Comparison of ENCODE assay signal across 9 mouse cellular contexts in genomic region chr3:95224295-95224694, GRCm38 (mm10). TPM values are rescaled to one million over a fixed set of nuclear protein-coding genes. Genes with fewer than 3 reads are reported as not detected.
DNase-seq lines count a peak whose midpoint lies in the region; ATAC-seq lines count a peak whose summit lies in the region.
"Had no signal": no experiment of that assay in that cellular context is flagged by ENCODE, and none has a peak within 500 bp of the region (broad histone marks: within the 10 kb centered on the region; RNA-seq: fewer than 3 reads in every experiment).

No protein-coding gene starts in this region.

- peaks cover 68% of the 10 kb centered on the region for H3K4me1 ChIP-seq in megakaryocyte, embryonic 14.5 days
- H3K4me1 ChIP-seq in intestine, embryonic 16.5 days (ENCODE audit: control insufficient read depth, insufficient read depth, low read length), result peaks cover 4% of the 10 kb centered on the region; the same call in 1 of the 2 replicates

- 31% methylated on average over 6 of the region's 6 CpGs for WGBS in intestine, embryonic 16.5 days

- H3K9ac ChIP-seq in intestine, embryonic 16.5 days (ENCODE audit: low read depth, low read length), result 0 out of 2 replicates have a peak overlapping the region, but pooled peaks have one; percentile 19

- ATAC-seq in megakaryocyte, adult 5-6 weeks (ENCODE audit: poor library complexity, severe bottlenecking), result no peak
- no peak for ATAC-seq in intestine, embryonic 16.5 days

- peak; percentile 46 for DNase-seq in adrenal gland, postnatal 14 days
- no peak for DNase-seq in adrenal gland, adult 18-20 months (ENCODE audit: low spot score in 2 of 2)
- DNase-seq in retina, postnatal 1 day, result peak; percentile 64
- no peak for DNase-seq in left cerebral cortex, adult 11 months (ENCODE audit: low spot score)
- no peak for DNase-seq in spleen, adult 18-20 months

- no peak overlapping the region for H3K4me2 ChIP-seq in intestine, embryonic 16.5 days (ENCODE audit: low read depth, low read length)

- no peaks in the 10 kb centered on the region for H3K9me3 ChIP-seq in megakaryocyte, embryonic 14.5 days
- H3K9me3 ChIP-seq in intestine, embryonic 16.5 days (ENCODE audit: control insufficient read depth, low read length), result no peaks in the 10 kb centered on the region

- H3K27ac ChIP-seq in intestine, embryonic 16.5 days (ENCODE audit: low read length), result no peak overlapping the region

- peaks cover 69% of the 10 kb centered on the region for H3K36me3 ChIP-seq in megakaryocyte, embryonic 14.5 days (replicated peaks; ENCODE audit: low read length)
- H3K36me3 ChIP-seq in intestine, embryonic 16.5 days (ENCODE audit: control insufficient read depth, insufficient read depth, low read length), result peaks cover 8% of the 10 kb centered on the region; the same call in 1 of the 2 replicates

- peak overlapping the region; percentile 62 for H3K4me3 ChIP-seq in megakaryocyte, embryonic 14.5 days (replicated peaks)
- no peak overlapping the region for H3K4me3 ChIP-seq in intestine, embryonic 16.5 days (ENCODE audit: low read length)

- H3K27me3 ChIP-seq in megakaryocyte, embryonic 14.5 days (replicated peaks), result no peaks in the 10 kb centered on the region
- H3K27me3 ChIP-seq in intestine, embryonic 16.5 days (replicated peaks; ENCODE audit: control insufficient read depth, insufficient read depth, low read length), result no peaks in the 10 kb centered on the region

RNA-seq across cellular contexts. Expression of gene Cdc42se1, which starts 4.2 kb away (rescaled TPM):
- total RNA-seq in adrenal gland, postnatal 14 days (2021), result 63.3 and 80.3 TPM in 2 replicates
- total RNA-seq in adrenal gland, adult 18-20 months (2021), result 10 to 100 TPM; 62.8 to 75.0 TPM
- 183 and 363 TPM in 2 replicates for polyA plus RNA-seq in megakaryocyte, embryonic 14.5 days (2012; ENCODE audit: insufficient read depth, low replicate concordance)
- total RNA-seq in megakaryocyte, adult 5-6 weeks (2015), result 131 and 142 TPM in 2 replicates
- 151 TPM in 2 replicates for total RNA-seq in megakaryocyte, adult 5-6 weeks (2017)
- 67.8 and 73.8 TPM in 2 replicates for polyA plus RNA-seq in intestine, embryonic 16.5 days (2015; fragmentation: Nextera tagmentation; extraction: Ambion mirVana)

RNA-seq across cellular contexts. Expression of gene Gabpb2, which starts 6.6 kb away (rescaled TPM):
- total RNA-seq in adrenal gland, postnatal 14 days (2021), result 22.6 and 26.4 TPM in 2 replicates
- 10 to 100 TPM; 21.4 to 22.1 TPM for total RNA-seq in adrenal gland, adult 18-20 months (2021)
- 0.60 TPM in 1 of 2 replicates, not detected in the other for polyA plus RNA-seq in megakaryocyte, embryonic 14.5 days (2012; ENCODE audit: insufficient read depth, low replicate concordance)
- total RNA-seq in megakaryocyte, adult 5-6 weeks (2015), result 37.6 and 39.3 TPM in 2 replicates
- total RNA-seq in megakaryocyte, adult 5-6 weeks (2017), result 64.2 and 73.3 TPM in 2 replicates
- 5.7 and 6.0 TPM in 2 replicates for polyA plus RNA-seq in intestine, embryonic 16.5 days (2015; fragmentation: Nextera tagmentation; extraction: Ambion mirVana)

RNA-seq across cellular contexts. Expression of gene Mllt11, which starts 7.7 kb away (rescaled TPM):
- 6.9 and 15.1 TPM in 2 replicates for total RNA-seq in adrenal gland, postnatal 14 days (2021)
- 1 to 10 TPM; 5.9 to 6.2 TPM for total RNA-seq in adrenal gland, adult 18-20 months (2021)
- 10.4 and 11.3 TPM in 2 replicates for polyA plus RNA-seq in megakaryocyte, embryonic 14.5 days (2012; ENCODE audit: insufficient read depth, low replicate concordance)
- total RNA-seq in megakaryocyte, adult 5-6 weeks (2015), result 3.3 and 6.1 TPM in 2 replicates
- 2.8 and 7.3 TPM in 2 replicates for total RNA-seq in megakaryocyte, adult 5-6 weeks (2017)
- polyA plus RNA-seq in intestine, embryonic 16.5 days (2015; fragmentation: Nextera tagmentation; extraction: Ambion mirVana), result 15.0 and 15.5 TPM in 2 replicates

RNA-seq across cellular contexts. Expression of gene Gm128, which starts 17.1 kb away (rescaled TPM):
- not detected in 2 replicates for total RNA-seq in adrenal gland, postnatal 14 days (2021)
- total RNA-seq in adrenal gland, adult 18-20 months (2021), result under 1 TPM; 0.17 to 0.26 TPM
- polyA plus RNA-seq in megakaryocyte, embryonic 14.5 days (2012; ENCODE audit: insufficient read depth, low replicate concordance), result 1.7 and 3.7 TPM in 2 replicates
- total RNA-seq in megakaryocyte, adult 5-6 weeks (2015), result 0.16 and 0.21 TPM in 2 replicates
- total RNA-seq in megakaryocyte, adult 5-6 weeks (2017), result not detected in 2 replicates
- polyA plus RNA-seq in intestine, embryonic 16.5 days (2015; fragmentation: Nextera tagmentation; extraction: Ambion mirVana), result 0.17 and 0.29 TPM in 2 replicates

RNA-seq across cellular contexts. Expression of gene Bnipl, which starts 26.7 kb away (rescaled TPM):
- total RNA-seq in adrenal gland, postnatal 14 days (2021), result 0.19 and 0.34 TPM in 2 replicates
- not detected for total RNA-seq in adrenal gland, adult 18-20 months (2021)
- 0.30 TPM in 1 of 2 replicates, not detected in the other for polyA plus RNA-seq in megakaryocyte, embryonic 14.5 days (2012; ENCODE audit: insufficient read depth, low replicate concordance)
- not detected in 2 replicates for total RNA-seq in megakaryocyte, adult 5-6 weeks (2015)
- total RNA-seq in megakaryocyte, adult 5-6 weeks (2017), result not detected in 2 replicates
- polyA plus RNA-seq in intestine, embryonic 16.5 days (2015; fragmentation: Nextera tagmentation; extraction: Ambion mirVana), result 0.51 and 0.72 TPM in 2 replicates
- total RNA-seq: common myeloid progenitor, adult 5-6 weeks had no signal

Comparison
In these comparisons a context has a peak if more than half of its experiments do, and no peak if none do; other contexts are left out.
1. DNase-seq: peak in adrenal gland, postnatal 14 days (single experiment) and retina, postnatal 1 day (single experiment); none in adrenal gland, adult 18-20 months (0 of 2), left cerebral cortex, adult 11 months (single experiment) and spleen, adult 18-20 months (0 of 2).